Mouse (Mus musculus) embryonic facial prominence, embryonic 12.5 days (tissue): ENCODE results near the gene Tmem229a. TPM values are rescaled to one million over a fixed set of nuclear protein-coding genes. Genes with fewer than 3 reads are reported as not detected.

Experiments
- ATAC-seq: fragments of 200-750 bp; cut with Nextera tagmentation; 2 replicates; pipeline ENCODE4 v1.8.0; 2017; ENCODE audit not compliant: insufficient number of reproducible peaks, insufficient read depth, low FRiP score, low TSS enrichment
- H3K27ac ChIP-seq: fragments of 300-500 bp; sonication (generic); 2 replicates; pipeline ENCODE4 v1.5.1; 2016; ENCODE audit warnings: mild to moderate bottlenecking
- H3K27me3 ChIP-seq: fragments of 300-500 bp; sonication (generic); 2 replicates; pipeline ENCODE4 v1.6.1; 2016; ENCODE audit warnings: mild to moderate bottlenecking, moderate library complexity
- H3K36me3 ChIP-seq: fragments of 300-500 bp; sonication (generic); 2 replicates; pipeline ENCODE4 v1.6.1; 2016; ENCODE audit warnings: mild to moderate bottlenecking
- H3K4me1 ChIP-seq: fragments of 300-500 bp; sonication (generic); 2 replicates; pipeline ENCODE4 v1.6.1; 2016
- H3K4me2 ChIP-seq: fragments of 300-500 bp; sonication (generic); replicated peaks from 2 replicates; pipeline ENCODE4 v1.6.1; 2016; ENCODE audit warnings: mild to moderate bottlenecking, moderate library complexity
- H3K4me3 ChIP-seq: fragments of 300-500 bp; sonication (generic); 2 replicates; pipeline ENCODE4 v1.5.1; 2016; ENCODE audit warnings: mild to moderate bottlenecking
- H3K9ac ChIP-seq: fragments of 300-500 bp; sonication (generic); 2 replicates; pipeline ENCODE4 v1.6.1; 2016; ENCODE audit warnings: mild to moderate bottlenecking, moderate library complexity
- H3K9me3 ChIP-seq: fragments of 300-500 bp; sonication (generic); 2 replicates; pipeline ENCODE4 v1.6.1; 2016; ENCODE audit warnings: mild to moderate bottlenecking, moderate library complexity
- WGBS: fragments of 180-500 bp; shearing (Covaris S2); methylation state at CpG from one replicate; pipeline ENCODE4 v1.1.7; 2016; 5-methylcytosine and 5-hydroxymethylcytosine counted together
- polyA plus RNA-seq: library from polyadenylated mRNA; unstranded; fragments of >200 nt; fragmentation: Nextera tagmentation; extraction: Ambion mirVana; gene quantifications from 2 replicates; pipeline ENCODE4 v1.2.1, GENCODE M21; 2016

The Tmem229a gene
- polyA plus RNA-seq, 1 experiment from 2014 or later: 1.0 TPM

DNA sequence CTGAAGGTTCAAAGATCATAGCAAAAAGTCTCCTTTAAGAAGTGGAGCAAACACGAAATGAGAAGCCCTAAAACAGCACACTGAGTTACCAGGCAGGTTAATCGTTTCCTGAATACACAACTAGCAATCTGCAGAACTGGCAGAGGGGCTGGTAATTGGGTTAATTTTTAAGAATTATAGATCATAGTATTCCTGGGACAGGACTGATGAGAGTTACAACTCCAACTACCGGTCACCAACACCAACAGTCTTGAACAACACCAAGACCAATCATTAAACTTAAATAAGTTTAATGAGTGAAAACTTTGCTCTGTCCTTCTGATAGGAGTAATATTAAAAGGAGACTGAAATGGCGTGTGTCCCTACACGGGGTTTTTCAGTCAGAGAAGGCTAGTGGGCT lies 3.8 kb downstream of the Tmem229a start:
- ATAC-seq: no peak
- 71% methylated on average over 5 of the region's 5 CpGs for WGBS
- H3K27ac ChIP-seq: no peak overlapping the region

DNA sequence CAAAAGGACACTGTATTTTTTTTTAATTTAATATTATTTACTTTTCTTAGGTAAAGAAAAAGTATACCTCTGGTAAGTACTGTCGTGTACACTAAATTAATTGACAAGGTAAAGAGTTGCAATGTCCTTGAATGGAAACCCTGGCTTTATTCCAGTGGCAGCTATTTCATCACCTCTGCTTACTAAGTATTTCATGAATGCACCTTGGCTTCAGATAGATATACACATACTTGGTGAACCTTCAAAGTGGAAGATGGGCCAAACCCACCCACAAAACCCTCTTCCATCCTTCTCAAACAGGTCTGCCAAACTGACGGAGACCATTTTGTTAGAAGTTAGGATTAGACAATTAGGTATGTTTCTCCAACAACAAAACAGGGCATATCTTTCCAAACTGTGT lies 5.4 kb downstream of the Tmem229a start:
- no peaks in the 10 kb centered on the region for H3K9me3 ChIP-seq
- H3K27ac ChIP-seq: no peak overlapping the region
- no peak overlapping the region for H3K4me2 ChIP-seq
- WGBS: 91% methylated on average over 2 of the region's 2 CpGs
- no peak overlapping the region for H3K9ac ChIP-seq
- H3K36me3 ChIP-seq: no peaks in the 10 kb centered on the region
- ATAC-seq: no peak
- no peaks in the 10 kb centered on the region for H3K4me1 ChIP-seq
- H3K27me3 ChIP-seq: peaks cover 19% of the 10 kb centered on the region
- H3K4me3 ChIP-seq: no peak overlapping the region

More for the DNA sequence above, 3.8 kb downstream of the Tmem229a start:
- Histone ChIP-seq H3K9ac (no peak overlapping the region), H3K4me2 (no peak overlapping the region), H3K4me1 (no peaks in the 10 kb centered on the region), H3K4me3 (no peak overlapping the region), H3K36me3 (no peaks in the 10 kb centered on the region), H3K27me3 (peaks cover 19% of the 10 kb centered on the region), H3K9me3 (no peaks in the 10 kb centered on the region)

DNA sequence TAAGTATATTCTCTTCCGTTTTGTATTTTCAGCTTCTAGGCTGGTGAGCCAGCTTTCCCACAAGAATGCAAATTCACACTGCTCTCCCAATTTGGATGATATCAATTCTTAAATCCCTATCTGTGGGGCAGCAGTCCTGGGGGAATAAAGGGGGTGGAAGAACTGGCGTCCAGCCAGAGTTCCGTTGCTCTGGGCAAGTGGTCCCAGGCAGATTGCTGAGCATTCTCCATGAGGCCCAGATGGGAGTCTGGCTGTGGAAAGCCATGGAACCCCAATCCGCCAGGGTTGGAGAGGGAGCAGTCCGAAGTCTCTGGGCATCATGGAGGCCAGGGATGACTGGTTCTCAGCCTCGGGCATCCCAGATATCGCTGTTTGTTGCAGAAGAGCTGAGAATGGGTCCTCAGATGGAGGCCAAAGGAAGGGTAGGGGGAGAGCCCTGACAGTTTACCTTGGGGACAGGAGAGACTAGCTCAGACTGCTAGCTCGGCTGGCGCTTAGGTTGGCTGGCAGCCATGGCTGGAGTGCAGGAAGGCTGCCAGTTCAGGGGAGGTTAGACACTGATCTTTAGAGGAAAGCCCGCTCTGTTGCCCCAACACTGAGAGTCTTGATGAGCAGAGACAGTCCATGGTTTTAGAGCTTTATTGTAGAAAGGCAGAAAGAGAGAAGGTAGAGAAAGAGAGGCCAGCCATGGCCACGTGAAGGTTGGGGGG lies 30.9 kb downstream of the Tmem229a start:
- H3K36me3 ChIP-seq: no peaks in the 10 kb centered on the region
- H3K4me1 ChIP-seq: no peaks in the 10 kb centered on the region
- no peaks in the 10 kb centered on the region for H3K27me3 ChIP-seq
- no peak overlapping the region for H3K27ac ChIP-seq
- ATAC-seq: no peak
- no peaks in the 10 kb centered on the region for H3K9me3 ChIP-seq
- H3K4me2 ChIP-seq: no peak overlapping the region
- no peak overlapping the region for H3K4me3 ChIP-seq
- no peak overlapping the region for H3K9ac ChIP-seq
- 87% methylated on average over 11 of the region's 11 CpGs for WGBS

GRCm38 (mm10) chr6:24913591-24913990 lies 42.5 kb downstream of the Tmem229a start:
- H3K4me3 ChIP-seq: no peak overlapping the region
- no peak overlapping the region for H3K9ac ChIP-seq
- no peaks in the 10 kb centered on the region for H3K4me1 ChIP-seq
- no peaks in the 10 kb centered on the region for H3K27me3 ChIP-seq
- H3K9me3 ChIP-seq: no peaks in the 10 kb centered on the region
- WGBS: 85% methylated on average over 2 of the region's 2 CpGs
- no peaks in the 10 kb centered on the region for H3K36me3 ChIP-seq
- no peak overlapping the region for H3K27ac ChIP-seq
- ATAC-seq: no peak
- H3K4me2 ChIP-seq: no peak overlapping the region

DNA sequence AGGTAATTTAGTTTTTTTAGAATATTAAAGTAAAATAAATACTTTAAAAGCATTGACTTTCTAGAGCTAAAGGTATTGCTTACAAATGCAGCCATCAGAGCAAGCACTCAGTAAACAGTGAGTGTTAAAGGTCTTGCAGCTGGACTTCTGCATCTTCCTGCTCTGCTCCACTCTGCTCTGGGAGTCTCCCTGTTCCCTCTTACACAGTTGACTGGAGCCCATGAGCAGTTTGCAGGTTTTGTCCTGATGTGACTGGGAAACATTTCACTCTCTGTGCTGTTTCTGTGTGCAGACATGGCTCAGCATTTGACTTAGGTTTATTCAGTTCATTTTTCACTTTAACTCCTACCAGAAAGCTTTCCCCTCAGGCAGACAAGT lies 45.4 kb downstream of the Tmem229a start:
- Histone ChIP-seq H3K9ac (no peak overlapping the region), H3K4me2 (no peak overlapping the region), H3K4me3 (no peak overlapping the region), H3K36me3 (no peaks in the 10 kb centered on the region), H3K9me3 (no peaks in the 10 kb centered on the region), H3K27ac (no peak overlapping the region), H3K4me1 (no peaks in the 10 kb centered on the region), H3K27me3 (no peaks in the 10 kb centered on the region)
- no peak for ATAC-seq

DNA sequence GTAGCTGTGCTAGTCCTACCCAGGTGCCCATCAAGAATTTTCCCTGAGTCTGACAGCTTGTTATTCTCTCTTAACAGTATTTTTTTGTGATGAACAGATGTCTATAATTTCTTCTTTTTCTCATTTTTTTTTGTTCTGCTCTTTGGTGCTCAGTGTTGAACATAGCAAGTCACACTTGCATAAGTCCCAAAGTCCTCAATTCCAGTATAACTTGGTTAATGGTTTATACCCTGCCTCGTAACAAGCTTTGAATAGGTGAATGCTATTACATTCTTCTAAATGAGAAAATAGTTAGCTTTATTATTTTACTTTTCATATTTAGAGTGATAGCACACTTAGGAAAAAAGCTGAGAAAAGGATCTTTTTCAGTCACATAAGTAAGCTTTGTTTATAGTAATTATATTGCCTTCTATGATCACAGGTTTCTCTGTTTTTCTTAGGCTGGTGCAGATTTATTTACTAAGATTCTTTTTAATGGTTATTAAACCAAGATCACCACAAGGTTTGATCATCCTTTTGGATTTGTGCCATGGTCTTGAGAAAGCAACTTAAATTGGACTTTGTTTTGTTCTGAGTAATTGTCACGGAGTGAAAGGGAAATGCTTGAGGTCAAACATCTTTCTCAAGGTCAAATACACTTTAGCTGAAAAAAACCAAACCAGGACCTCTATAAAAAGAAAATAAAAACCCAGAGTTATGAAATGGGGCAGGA lies 45.9 kb downstream of the Tmem229a start:
- Histone ChIP-seq H3K4me1 (no peaks in the 10 kb centered on the region), H3K9me3 (no peaks in the 10 kb centered on the region), H3K4me3 (no peak overlapping the region), H3K27ac (no peak overlapping the region), H3K4me2 (no peak overlapping the region), H3K27me3 (no peaks in the 10 kb centered on the region), H3K9ac (no peak overlapping the region), H3K36me3 (no peaks in the 10 kb centered on the region)
- no peak for ATAC-seq
- 56% methylated on average over 2 of the region's 2 CpGs for WGBS

DNA sequence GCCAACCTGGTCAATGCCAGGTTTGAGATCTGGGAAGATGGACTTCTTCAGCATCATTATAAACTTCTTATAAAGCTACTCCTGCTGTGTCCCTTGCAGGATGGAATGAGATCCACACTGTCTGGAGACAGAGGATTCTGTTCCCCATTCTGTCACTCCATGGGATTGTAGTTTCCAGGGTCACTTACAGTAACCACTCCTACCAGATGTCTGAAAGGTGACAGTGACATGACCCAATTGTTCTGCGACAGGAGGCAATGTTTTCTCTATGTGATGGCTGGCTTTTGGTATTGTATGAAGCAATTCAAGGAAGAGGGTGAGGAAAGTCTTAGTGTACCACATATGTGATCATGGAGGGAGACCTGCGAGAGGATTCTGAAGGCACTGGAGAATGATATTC lies 48.3 kb downstream of the Tmem229a start:
- H3K9ac ChIP-seq: no peak overlapping the region
- H3K4me3 ChIP-seq: no peak overlapping the region
- no peaks in the 10 kb centered on the region for H3K27me3 ChIP-seq
- no peak overlapping the region for H3K27ac ChIP-seq
- H3K36me3 ChIP-seq: no peaks in the 10 kb centered on the region
- H3K4me2 ChIP-seq: no peak overlapping the region
- no peaks in the 10 kb centered on the region for H3K9me3 ChIP-seq
- H3K4me1 ChIP-seq: no peaks in the 10 kb centered on the region
- 80% methylated on average over 2 of the region's 2 CpGs for WGBS
- no peak for ATAC-seq

DNA sequence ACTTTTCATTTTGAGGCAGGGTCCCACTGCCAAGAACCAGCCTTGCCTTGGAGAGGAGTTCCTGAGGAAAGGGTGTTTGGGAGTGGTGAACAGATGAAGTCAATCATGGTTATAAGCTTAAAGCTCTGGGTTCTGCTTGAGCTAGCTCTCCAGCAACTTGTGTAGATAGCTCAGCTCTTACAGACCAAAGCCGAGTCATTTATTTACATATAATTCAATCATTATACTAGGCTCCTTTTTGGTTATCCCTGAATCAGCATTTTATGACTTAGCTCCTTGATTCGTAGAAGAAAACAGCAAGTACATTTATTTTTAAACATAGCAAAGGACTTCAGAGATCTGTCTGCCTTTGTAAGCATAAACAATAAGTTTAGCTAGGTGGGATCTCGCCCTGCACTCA lies 51.0 kb downstream of the Tmem229a start:
- H3K9me3 ChIP-seq: no peaks in the 10 kb centered on the region
- WGBS: 83% methylated on average over 3 of the region's 3 CpGs
- H3K4me1 ChIP-seq: no peaks in the 10 kb centered on the region
- H3K36me3 ChIP-seq: no peaks in the 10 kb centered on the region
- no peak for ATAC-seq
- H3K4me2 ChIP-seq: no peak overlapping the region
- H3K4me3 ChIP-seq: no peak overlapping the region
- no peaks in the 10 kb centered on the region for H3K27me3 ChIP-seq
- H3K27ac ChIP-seq: no peak overlapping the region
- no peak overlapping the region for H3K9ac ChIP-seq

Other genes starting within 250 kb of the Tmem229a start
- gene Hyal6, start 223.1 kb downstream of the Tmem229a start, polyA plus RNA-seq: not detected in 2 replicates
- gene Hyal4, start 208.0 kb downstream of the Tmem229a start, polyA plus RNA-seq: not detected in 2 replicates
- gene Spam1, start 165.1 kb downstream of the Tmem229a start, polyA plus RNA-seq: not detected in 2 replicates
- gene Hyal5, start 98.3 kb downstream of the Tmem229a start, polyA plus RNA-seq: not detected in 2 replicates